Mouse (Mus musculus): ENCODE data around the gene Trpv3. TPM values are rescaled to one million over a fixed set of nuclear protein-coding genes. Genes with fewer than 3 reads are reported as not detected.

Gene Trpv3
- polyA plus RNA-seq, 1 experiment from 2014 or later: 0.01 TPM

Other genes starting within 250 kb of the Trpv3 start
- gene Camkk1, start 248.4 kb upstream of the Trpv3 start, polyA plus RNA-seq (2015; fragmentation: Nextera tagmentation; extraction: Ambion mirVana): 0.79 and 0.90 TPM in 2 replicates
- gene Ncbp3, start 219.6 kb upstream of the Trpv3 start, polyA plus RNA-seq (2015; fragmentation: Nextera tagmentation; extraction: Ambion mirVana): 5.7 and 6.2 TPM in 2 replicates
- 0.12 TPM in 2 replicates for gene Itgae, start 176.8 kb upstream of the Trpv3 start, polyA plus RNA-seq (2015; fragmentation: Nextera tagmentation; extraction: Ambion mirVana)
- gene Haspin, start 129.1 kb upstream of the Trpv3 start, polyA plus RNA-seq (2015; fragmentation: Nextera tagmentation; extraction: Ambion mirVana): 13.8 and 15.6 TPM in 2 replicates
- 0.19 and 0.20 TPM in 2 replicates for gene P2rx5, start 107.0 kb upstream of the Trpv3 start, polyA plus RNA-seq (2015; fragmentation: Nextera tagmentation; extraction: Ambion mirVana)
- 97.4 and 98.5 TPM in 2 replicates for gene Emc6, start 90.4 kb upstream of the Trpv3 start, polyA plus RNA-seq (2015; fragmentation: Nextera tagmentation; extraction: Ambion mirVana)
- 32.1 and 34.8 TPM in 2 replicates for gene Tax1bp3, start 90.3 kb upstream of the Trpv3 start, polyA plus RNA-seq (2015; fragmentation: Nextera tagmentation; extraction: Ambion mirVana)
- gene Ctns, start 68.3 kb upstream of the Trpv3 start, polyA plus RNA-seq (2015; fragmentation: Nextera tagmentation; extraction: Ambion mirVana): 6.2 and 7.6 TPM in 2 replicates
- gene Shpk, start 67.9 kb upstream of the Trpv3 start, polyA plus RNA-seq (2015; fragmentation: Nextera tagmentation; extraction: Ambion mirVana): 2.2 TPM in 2 replicates
- gene Trpv1, start 33.1 kb upstream of the Trpv3 start, polyA plus RNA-seq (2015; fragmentation: Nextera tagmentation; extraction: Ambion mirVana): not detected in 2 replicates
- 2.0 and 2.1 TPM in 2 replicates for gene Aspa, start 62.2 kb downstream of the Trpv3 start, polyA plus RNA-seq (2015; fragmentation: Nextera tagmentation; extraction: Ambion mirVana)
- gene Gm49340, start 62.4 kb downstream of the Trpv3 start, polyA plus RNA-seq (2015; fragmentation: Nextera tagmentation; extraction: Ambion mirVana): not detected in 2 replicates
- gene Spata22, start 62.4 kb downstream of the Trpv3 start, polyA plus RNA-seq (2015; fragmentation: Nextera tagmentation; extraction: Ambion mirVana): 1.2 and 2.7 TPM in 2 replicates
- not detected in 2 replicates for gene Olfr20, start 83.4 kb downstream of the Trpv3 start, polyA plus RNA-seq (2015; fragmentation: Nextera tagmentation; extraction: Ambion mirVana)
- gene Olfr376, start 103.9 kb downstream of the Trpv3 start, polyA plus RNA-seq (2015; fragmentation: Nextera tagmentation; extraction: Ambion mirVana): not detected in 2 replicates
- not detected in 2 replicates for gene Olfr1, start 132.2 kb downstream of the Trpv3 start, polyA plus RNA-seq (2015; fragmentation: Nextera tagmentation; extraction: Ambion mirVana)
- gene Olfr378, start 161.1 kb downstream of the Trpv3 start, polyA plus RNA-seq (2015; fragmentation: Nextera tagmentation; extraction: Ambion mirVana): not detected in 2 replicates
- not detected in 2 replicates for gene Olfr380, start 190.1 kb downstream of the Trpv3 start, polyA plus RNA-seq (2015; fragmentation: Nextera tagmentation; extraction: Ambion mirVana)
- not detected in 2 replicates for gene Olfr381, start 224.2 kb downstream of the Trpv3 start, polyA plus RNA-seq (2015; fragmentation: Nextera tagmentation; extraction: Ambion mirVana)
- not detected in 2 replicates for gene Olfr382, start 249.8 kb downstream of the Trpv3 start, polyA plus RNA-seq (2015; fragmentation: Nextera tagmentation; extraction: Ambion mirVana)